Mouse (Mus musculus) adrenal gland, adult (tissue): Measurements from ENCODE around the gene Depdc1b.

Source experiments
- DNase-seq, 2 experiments: peaks; one replicate each; pipeline ENCODE4 v3.0.0; 2022 to 2023; ENCODE audit warnings: low spot score in 1 of 2; ENCODE audit not compliant: inconsistent age in 2 of 2

Depdc1b gene

DNA sequence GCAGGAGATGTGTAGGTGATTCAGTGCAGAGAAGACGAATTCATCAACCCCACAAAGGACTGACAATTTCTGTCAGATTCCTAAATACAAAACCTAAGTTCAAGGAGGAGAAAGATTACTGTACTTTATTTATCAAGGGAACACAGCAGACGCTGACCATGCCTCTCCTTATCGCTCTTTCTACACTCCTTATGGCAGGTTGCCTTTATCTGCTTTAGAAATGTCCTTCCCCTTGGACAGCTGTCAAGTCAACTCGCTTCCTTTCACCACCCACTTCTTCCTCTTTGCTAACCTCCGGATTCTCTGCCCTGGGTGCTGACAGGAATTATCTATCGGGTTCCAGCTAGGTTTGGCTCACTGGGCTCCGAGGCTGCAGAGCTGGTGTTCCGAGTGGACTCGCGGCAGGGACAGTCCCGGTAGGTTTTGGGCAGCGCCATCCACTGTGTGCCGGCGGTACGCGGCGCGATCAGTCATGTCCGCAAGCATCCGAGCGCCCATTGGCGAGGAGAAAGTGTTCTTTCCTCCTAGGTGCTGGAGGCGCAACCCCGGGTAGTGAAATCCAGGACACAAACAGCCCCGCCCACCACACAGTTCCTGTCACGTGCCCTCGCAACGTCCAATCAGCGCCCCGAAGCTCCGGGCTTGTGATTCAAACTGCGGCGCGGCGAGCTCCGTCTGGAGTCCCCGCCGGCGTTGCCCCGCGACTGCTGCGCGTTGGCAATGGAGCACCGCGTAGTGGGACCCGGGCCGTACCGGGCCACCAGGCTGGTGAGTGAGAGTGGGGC is at the start of gene Depdc1b:
Gene Depdc1b, plus strand, starts transcription at position 631 of the 785 bp plus-strand sequence.
- peak; percentile 95 to 98 for DNase-seq

DNA sequence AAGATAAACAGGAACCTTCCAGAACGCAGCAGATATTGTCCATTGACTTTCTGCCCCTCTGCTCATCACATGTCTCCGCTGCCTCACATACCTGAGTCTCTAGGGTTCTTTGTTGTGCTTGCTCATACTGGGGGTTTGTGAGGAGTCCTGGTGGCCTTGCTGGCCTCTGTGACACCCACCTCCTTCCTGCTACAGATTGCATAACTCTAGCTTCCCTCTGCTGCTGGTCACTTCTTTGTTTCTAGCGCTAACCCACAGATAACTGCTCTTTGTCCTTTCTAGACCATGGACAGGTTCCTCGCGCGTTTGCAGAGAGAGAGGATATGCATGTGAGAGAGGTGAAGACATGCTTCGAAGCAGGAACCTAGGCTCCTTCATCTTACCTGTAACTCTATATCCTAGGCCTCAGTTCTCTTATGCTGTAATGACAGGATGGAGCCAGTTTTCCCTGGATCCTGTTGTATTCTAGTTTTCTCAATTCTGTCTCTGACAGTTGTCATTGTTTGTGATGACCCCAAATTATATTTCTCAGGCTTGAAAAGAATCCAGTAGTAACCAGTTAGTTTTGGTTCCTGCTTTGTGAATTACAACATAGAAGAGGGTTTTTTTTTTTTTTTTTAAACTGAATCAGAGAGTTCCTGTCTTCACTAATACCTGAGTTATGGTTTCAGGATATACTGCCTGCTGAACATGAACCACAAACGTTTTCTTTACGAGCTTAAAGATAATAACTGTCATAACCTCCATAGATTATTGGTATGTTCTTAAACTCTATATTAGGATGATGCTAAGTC is 48.1 kb upstream of the Depdc1b start:
- no peak for DNase-seq

DNA sequence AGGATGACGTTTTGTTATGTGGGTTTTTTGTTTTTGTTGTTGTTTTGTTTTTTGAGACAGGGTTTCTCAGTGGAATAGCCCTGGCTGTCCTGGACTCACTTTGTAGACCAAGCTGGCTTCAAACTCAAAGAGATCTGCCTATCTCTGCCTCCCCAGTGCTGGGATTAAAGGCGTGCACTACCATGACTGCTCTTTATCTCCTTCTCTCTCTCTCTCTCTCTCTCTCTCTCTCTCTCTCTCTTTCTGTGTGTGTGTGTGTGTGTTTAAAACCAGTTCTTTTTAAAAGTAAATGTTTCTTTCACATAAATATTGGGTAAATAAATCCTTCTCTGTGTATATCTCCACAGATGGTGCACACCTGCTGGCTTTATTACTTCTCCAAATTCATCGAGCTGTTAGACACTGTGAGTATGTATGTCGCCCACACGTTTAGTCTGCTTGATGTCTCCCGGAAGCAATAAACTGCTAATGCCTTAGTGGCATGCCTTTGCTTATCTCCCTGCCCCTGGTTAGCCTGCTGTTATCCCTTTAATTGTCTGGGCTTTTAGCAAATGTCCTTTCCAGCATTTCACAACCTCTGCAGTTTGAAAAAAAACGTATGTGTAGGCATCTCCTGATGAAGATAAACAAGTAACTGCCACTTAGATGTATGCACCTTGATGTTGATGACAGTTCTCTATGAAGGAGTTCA is 44.5 kb upstream of the Depdc1b start:
- DNase-seq, result no peak

DNA sequence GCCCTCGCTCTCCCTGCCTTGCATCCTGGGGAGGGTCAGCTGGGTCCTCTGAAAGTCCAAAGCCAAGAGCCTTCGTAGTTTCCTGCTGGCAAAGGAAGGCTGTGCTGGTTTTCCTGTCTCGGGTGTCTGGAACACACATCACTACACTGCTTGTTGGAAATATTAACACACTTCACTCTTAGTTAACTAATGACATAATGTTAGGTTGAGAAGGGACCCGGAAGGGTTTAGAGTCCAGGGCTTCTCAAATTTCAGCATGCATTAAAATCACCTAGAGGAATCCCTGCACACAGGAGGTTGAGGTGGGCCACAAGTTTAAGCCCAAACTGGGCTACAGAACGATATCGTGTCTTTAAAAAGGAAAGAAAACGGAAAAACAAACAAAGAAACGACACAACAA is 43.8 kb upstream of the Depdc1b start:
- DNase-seq, result no peak

DNA sequence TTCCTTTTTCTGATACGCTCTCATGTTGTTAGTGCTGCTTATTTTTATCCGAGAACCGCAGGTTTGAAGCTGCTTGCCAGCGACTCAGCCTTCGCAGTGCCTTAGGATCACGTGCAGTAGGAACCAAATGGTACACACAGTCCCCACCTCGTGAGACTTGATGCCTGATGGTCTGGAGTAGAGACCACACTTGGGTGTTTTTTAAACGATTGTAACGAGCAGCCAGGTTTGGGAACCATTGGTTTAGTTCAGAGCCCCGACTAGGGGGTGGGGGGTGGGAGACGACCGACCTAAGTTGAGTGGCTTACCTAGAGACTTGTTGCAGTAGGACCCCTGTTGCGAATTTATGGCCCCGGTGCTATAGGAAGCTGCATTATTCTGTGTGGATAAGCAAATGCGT is 43.1 kb upstream of the Depdc1b start:
- DNase-seq, result no peak

DNA sequence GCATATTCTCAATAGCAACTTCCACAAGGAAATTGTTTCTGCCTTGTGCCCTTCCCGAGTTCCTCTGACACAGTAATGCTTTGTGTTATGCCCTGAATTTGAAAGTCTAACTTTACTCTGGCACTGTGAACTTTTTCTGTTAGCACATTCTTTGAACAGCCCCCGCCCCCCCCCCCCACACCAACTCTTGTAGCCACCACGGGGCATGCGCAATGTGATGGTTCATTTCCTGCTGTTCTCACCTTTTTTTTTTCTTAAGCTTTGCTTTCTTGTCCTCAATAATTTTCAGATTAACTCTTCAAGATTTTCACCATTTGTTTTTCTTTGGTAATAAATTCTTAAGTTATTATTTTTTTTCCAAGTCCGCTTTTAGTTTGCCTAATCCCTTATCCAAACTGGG is 42.7 kb upstream of the Depdc1b start:
- DNase-seq, result no peak

DNA sequence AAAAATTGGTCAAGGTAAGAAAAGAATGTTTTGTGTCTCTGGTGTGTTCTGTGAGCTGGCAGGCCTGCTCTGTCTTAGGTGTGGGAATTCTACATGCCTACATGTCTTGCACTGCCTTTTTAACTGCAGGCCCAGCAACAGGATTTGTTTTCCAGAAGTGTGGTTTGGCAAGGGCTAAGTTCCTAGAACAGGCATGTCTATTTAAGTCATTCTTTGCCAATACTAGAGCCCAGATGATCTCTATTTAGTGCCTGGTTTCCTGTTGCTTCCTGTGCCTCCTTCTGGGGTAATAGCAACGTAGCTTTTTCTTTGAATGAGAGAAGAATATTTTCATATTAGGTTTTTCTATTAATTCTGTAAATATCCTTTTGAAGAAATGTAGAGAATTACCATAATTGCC is 39.6 kb upstream of the Depdc1b start:
- no peak for DNase-seq

DNA sequence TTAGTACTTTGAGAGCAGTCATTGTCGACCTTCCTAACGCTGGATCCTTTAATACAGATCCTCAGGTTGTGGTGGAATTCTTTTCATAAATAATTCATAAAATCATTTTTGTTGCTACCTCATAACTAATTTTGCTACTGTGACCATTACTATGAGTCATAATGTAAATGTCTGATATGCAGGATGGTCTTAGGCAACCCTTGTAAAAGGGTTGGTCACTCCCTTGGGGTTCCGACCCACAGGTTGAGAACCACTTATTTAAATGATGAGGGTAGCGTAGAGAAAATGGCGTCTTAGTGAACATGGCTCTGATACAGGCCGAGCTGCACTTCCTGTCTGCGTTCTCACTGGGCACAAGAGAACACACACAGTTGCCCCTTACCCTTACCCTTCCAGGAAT is 38.8 kb upstream of the Depdc1b start:
- no peak for DNase-seq

DNA sequence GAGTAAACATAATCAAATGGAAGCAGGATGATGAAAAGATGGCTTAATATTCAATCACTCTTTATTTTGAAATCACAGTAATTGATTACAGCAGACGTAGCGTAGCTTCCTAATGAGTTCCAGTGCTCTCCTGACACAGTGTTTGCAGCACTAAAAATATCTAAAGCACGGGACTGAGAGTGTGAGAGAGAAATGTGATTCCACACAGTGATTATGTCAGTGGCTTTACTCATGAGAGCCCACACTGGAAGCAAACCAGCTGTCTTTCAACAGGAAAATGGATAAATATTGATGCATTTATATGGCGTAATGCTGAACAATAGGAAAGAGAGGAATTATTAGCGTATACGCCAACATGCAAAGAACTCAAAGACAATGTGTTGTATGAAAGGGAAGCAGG is 37.5 kb upstream of the Depdc1b start:
- DNase-seq, result no peak

DNA sequence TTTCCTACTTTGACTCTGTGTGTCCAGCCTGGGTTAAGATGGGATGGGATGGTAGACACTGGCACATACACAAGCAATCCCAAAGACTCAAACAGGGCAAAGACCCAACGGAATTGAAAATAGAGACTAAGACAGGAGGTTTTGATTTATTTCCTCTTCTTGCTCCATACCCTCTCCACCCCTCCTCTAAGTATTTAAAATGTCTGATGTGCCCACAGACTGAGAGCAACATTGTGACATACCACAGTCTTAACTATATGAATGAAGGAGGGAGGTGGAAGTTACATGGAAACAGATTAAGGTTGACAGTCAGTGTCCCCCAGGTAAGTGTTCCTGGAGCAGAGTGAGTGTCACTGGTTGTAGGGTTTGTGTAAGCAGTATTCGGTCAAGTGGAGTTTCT is 31.8 kb upstream of the Depdc1b start:
- no peak for DNase-seq

DNA sequence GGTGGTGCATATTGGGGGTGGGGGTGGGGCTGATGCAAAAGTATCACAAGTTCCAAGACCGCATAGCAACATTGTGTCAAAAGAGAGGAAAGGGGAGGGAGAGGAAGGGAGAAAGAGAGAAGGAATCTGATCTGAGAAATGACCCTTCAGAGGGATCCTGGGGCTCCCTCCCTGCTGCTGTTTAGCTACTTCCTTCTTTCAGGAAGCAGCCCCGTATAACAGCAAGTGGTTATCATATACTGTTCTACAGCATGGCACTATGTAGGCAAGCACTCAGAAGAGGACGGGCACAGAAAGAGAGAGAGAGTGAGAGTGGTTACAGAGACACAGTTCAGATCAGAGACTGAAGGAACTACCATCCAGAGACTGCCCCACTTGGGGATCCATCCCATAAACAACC is 28.2 kb upstream of the Depdc1b start:
- no peak for DNase-seq

DNA sequence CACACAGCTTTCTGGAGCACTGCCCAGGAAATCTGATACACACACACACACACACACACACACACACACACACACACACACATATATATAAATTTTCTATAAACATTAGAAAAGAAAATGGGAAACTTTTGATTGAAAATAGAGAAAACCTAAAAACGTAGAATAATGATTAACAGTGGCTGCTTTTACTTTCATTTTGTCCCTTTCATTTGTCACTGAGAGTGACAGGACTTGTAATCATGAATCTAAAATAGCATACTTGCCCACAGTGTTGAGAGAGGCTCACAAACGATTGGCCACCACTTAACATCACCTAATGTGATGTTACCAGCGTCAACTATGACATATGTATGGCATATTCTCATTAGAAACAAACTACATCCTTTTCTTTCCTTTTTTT is 26.7 kb upstream of the Depdc1b start:
- DNase-seq, result no peak

DNA sequence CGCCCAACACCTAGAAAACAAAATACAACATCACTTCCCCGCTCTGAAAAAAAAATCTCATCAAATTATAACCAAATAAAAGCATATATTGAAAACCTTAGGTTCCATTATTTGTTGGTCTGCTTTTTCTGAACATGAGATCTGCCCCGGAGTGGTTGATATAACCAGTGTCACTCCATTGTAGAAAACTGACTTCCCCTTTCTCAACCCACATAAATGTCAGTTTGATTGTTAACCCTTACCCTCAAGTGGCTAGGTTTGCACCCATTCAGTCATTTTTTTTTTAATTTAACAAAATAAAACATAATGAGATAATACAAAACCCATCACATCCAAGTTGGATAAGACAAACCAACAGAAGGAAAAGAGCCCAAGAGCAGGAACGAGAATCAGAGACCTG is 25.8 kb upstream of the Depdc1b start:
- DNase-seq, result no peak

DNA sequence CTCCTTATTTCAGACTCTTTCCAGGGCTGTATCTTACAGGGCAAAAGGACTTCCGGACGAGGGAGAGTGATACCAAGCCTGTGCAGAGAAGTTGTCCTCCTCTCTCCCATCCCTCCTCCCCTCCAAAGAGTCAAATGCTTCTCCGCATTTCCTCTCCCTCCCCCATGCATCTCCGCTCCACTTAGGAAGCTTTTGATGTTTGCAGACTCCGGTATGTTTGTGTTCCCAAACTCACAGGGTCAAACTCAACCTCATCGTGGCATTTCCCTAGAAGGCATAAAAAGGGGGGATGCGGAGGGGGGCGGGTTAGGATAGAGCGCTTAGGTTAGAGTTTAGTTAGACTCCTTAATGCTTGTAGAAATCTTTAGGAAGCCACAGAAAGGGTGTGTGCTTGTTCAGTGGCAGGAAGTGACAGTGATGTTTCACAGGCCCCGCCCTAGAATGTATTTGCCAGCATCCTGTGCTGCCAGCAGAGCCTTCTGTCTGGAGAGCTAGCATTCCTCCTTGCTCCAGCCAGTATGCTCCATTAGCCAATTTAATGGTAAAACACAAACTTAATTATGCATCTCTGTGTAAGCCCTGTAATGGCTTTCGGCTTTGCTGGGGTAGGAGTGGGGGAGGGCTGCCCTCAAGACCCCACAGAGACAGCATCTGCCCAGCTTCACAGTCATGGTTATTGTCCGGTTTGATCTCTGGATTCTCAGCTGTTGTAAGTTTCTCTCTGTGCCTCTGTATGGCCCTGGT is 18.6 kb upstream of the Depdc1b start:
- peak; percentile 26 to 58 for DNase-seq

DNA sequence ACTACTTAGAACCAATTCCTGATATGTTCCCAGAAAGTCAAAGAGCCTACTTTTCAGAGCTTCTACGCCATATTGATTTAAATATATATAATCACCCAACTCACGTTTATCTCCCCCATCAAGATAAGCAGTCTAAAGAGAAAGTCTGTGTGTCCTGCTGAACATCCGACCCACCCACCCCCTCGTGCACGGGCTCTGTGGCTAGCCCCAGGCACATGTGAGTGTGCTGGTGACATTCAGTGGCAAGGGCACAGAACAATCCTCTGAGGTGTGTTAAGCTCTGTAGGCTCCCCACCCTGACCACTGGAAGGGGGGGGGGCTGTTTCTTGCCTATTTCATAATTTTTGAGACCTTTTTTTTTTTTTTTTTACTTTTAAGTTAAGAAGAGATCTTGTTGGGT is 17.9 kb upstream of the Depdc1b start:
- no peak for DNase-seq

DNA sequence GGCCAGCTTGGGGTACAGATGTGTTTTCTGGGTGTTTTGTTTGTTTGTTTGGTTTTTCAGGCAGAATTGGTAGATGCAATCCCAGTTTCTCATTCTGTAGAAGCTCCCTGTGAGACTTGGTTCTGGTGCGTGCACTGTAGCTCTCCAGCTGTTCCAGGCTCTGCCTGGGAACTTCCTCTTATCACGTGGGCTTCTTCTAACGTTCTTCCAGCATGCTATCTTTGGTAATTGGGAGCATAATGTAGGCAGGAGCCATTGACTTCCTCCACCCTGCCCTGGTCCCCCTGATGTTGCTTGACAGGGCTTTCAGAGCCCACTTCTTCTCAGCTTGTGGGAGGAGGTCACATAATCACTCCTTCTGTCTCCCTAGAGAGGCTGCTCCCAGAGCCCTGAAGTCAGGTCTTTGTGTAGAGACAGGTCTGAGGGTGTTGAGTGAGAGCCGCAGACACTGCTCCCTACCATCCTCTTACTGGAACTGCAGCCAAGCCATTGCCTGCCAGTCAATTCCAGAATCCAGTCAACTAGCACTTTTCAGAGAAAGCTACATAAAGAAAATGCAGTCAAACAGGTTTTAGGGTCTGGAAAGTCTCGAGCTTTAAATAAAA is 15.7 kb upstream of the Depdc1b start:
- DNase-seq, result peak in 1 of 2 experiments; percentile 27

DNA sequence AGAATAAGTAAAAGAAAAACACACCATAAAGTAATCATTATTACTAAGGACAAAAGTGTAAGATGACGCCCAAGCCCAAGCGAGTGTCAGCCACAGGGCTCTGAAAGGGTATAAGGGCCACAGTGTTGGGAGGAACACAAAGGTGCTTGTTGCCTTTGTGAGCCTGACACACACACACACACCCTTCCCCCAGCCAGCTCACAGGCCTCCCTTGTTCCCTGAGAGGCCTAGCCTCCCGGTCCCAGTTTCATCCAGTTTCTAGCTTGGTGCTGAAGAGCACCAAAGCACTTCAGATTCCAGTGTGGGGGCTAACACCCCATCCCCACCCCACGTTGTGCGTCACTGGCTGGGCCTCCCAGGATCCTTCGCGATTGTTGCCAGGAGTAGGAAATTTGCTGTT is 14.7 kb upstream of the Depdc1b start:
- no peak for DNase-seq

DNA sequence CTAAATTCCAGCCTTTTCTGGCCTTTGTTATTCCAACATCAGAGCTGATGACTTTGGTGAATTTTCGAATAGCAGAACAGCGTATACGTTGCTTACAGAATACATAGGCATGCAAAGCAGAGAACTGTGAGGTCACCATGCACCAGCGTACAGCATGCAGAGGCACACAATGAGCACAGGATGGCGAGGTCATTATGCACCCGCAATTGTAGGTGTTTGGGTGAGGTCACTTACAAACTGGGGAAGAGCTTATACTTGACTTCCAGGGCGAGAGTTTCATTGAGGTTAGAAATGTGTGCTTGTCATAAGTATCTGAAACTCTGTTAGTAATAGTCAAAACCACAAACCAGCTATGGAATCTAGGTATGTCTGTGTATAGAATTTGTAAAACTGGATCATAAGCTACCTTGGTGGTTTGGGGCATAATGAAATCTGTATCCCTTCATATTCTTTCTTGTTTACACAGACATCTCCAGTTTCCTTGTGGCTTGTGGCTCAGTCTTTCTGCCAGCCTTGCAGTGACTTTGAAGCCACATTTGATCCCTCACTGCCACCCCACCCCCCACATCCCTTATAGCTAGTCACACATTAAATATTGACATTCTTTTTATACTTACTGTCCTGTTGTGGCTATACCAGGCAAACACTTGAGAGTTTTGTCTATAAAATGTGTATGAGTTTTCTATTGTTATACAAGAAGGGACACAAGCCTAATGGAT is 13.0 kb upstream of the Depdc1b start:
- DNase-seq, result no peak

DNA sequence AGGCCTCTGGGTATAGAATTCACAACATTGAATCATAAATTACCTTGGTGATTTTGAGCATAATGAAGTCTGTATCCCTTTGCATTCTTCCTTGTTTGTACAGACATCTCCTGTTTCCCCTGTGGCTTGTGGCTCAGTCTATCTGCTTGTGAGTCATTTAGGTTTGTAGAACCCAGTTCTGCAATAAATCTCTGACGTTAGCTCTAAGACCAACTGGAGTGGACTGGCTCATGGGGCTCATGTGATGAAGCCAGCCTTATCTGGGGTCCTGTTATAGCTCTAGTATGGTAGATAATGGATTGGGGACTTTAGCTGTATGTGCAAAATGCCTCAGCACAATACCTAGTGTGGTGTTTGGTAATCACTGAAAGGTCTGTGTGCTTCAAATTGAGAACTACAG is 12.3 kb upstream of the Depdc1b start:
- no peak for DNase-seq

DNA sequence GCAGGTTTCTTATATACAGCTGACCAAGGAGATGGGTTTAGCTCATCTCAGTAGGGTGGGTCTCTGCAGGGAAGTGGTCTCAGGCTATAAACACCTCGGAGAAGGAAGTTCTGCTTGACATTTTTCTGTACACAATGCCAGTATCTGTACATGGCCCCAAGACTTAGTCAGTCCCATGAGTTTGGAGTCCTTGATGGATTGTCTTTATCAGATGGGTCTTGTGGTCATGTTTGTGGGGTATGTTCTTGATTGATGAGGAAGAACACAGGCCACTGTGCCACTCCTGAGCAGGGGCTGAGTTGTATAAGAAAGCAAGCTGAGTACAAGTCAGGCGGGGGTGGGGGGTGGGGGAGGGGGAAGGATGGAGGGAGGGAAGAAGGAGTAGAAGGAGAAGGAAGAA is 11.5 kb upstream of the Depdc1b start:
- DNase-seq, result no peak
